Mouse (Mus musculus) colon, adult 2 months (tissue): ENCODE results near the gene Car15. TPM values are rescaled to one million over a fixed set of nuclear protein-coding genes. Genes with fewer than 3 reads are reported as not detected.

Experiments
- polyA plus RNA-seq: library from polyadenylated mRNA; depleted of rRNA; stranded (reverse); fragments of >200 nt; gene quantifications from 2 replicates; pipeline ENCODE4 v1.2.3, GENCODE M21; 2012; rRNA removed

Gene Car15
- 14.2 and 14.9 TPM in 2 replicates for polyA plus RNA-seq

GRCm38 (mm10) chr16:17838051-17838450 lies at the start of gene Car15:
Gene Car15 (minus strand): TSS chr16:17838364.

DNA sequence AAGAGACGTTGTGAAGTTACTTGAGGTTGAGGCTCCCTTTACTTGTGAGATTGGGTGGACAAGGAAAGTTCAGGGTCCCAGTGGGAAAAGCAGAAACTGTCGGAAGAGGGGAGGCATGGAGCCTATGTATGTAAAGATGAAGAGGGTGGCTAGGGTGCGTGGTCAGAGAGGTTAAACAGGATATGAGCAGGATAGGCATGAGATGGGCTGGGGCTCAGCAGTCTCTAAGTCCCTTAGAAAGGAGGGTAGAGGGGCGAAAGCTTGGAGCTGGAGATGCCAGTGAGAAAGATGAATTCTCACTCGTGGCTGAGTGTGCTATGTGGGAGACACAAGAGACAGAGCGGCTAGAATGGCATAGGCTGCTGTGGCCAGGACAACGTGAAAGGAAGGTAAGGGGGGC lies 5.3 kb downstream of the Car15 start, which contains the start of gene B830017H08Rik:
Gene B830017H08Rik, plus strand, starts transcription at position 301 of the 400 bp plus-strand sequence.

GRCm38 (mm10) chr16:17796971-17797811 lies 41.0 kb downstream of the Car15 start, which contains the start of gene Scarf2:
Gene Scarf2 (plus strand): TSS chr16:17797282.

Other genes starting within 250 kb of the Car15 start
- 39.0 and 43.5 TPM in 2 replicates for gene Smpd4, start 219.0 kb downstream of the Car15 start, polyA plus RNA-seq
- gene Ccdc74a, start 191.9 kb downstream of the Car15 start, polyA plus RNA-seq = 1.4 and 2.2 TPM in 2 replicates
- gene Med15, start 105.5 kb downstream of the Car15 start, polyA plus RNA-seq = 133 and 153 TPM in 2 replicates
- gene Klhl22, start 78.7 kb downstream of the Car15 start, polyA plus RNA-seq = 63.7 and 64.9 TPM in 2 replicates
- gene Scarf2, start 41.1 kb downstream of the Car15 start, polyA plus RNA-seq = 60.4 and 61.4 TPM in 2 replicates
- gene B830017H08Rik, start 5.2 kb downstream of the Car15 start, polyA plus RNA-seq = not detected in 2 replicates
- gene Gm20518, start 53.3 kb upstream of the Car15 start, polyA plus RNA-seq = 1.9 and 2.5 TPM in 2 replicates
- gene Tssk1, start 55.9 kb upstream of the Car15 start, polyA plus RNA-seq = 0.02 and 0.10 TPM in 2 replicates
- gene Dgcr2, start 60.2 kb upstream of the Car15 start, polyA plus RNA-seq = 156 and 191 TPM in 2 replicates
- gene Tssk2, start 60.3 kb upstream of the Car15 start, polyA plus RNA-seq = not detected in 2 replicates
- 17.4 and 18.7 TPM in 2 replicates for gene Ess2, start 73.0 kb upstream of the Car15 start, polyA plus RNA-seq
- gene Gsc2, start 76.7 kb upstream of the Car15 start, polyA plus RNA-seq = not detected in 2 replicates
- 164 and 192 TPM in 2 replicates for gene Slc25a1, start 89.9 kb upstream of the Car15 start, polyA plus RNA-seq
- gene Vpreb2, start 142.1 kb upstream of the Car15 start, polyA plus RNA-seq = not detected in 2 replicates
- 66.8 and 71.8 TPM in 2 replicates for gene Dgcr6, start 214.5 kb upstream of the Car15 start, polyA plus RNA-seq